Mouse (Mus musculus): ENCODE results near the gene Pkn2.
A peak's percentile ranks its signal among the peaks of the same experiment; 100 is the strongest.

Gene Pkn2

DNA sequence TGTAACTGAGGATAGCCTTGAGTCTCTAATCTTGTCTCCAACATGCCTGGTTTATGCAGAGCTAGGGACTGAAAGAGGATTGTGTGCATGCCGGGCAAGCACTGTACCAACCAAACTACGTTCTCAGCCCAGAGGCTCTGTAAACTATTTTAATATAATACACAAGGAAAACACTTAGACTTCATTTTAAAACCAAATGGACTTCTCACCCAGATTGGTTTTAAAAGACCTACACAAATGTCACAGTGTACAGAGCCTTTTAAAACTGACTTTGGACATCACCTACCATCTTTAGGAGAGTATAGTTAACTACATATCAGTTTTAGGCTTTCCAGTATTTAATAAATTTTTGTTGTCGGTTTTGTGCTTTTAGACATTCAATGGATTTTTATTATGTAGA is 48.9 kb downstream of the Pkn2 start:
- no peak for DNase-seq

- no peak for DNase-seq
These were observed 55.2 kb downstream of the Pkn2 start for GRCm38 (mm10) chr3:142826449-142827146.

DNA sequence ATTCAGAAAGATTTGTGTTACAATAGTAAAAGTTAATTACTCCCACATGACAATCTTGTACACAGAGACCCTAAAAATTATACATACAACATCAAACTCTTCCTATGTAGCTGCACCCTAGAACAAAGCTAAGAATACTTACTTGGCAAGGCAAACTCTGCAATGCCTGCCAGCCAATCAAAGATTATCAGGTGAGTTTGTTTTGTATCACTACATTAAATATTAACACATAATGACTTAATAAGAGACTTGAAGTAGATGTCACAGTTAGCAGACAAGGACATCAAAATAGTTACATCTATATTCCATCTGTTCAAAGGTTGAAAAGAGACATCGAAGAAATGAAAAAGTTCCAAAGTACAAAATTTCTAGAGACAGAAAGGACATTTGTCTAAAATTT is 58.2 kb downstream of the Pkn2 start:
- no peak for DNase-seq

DNA sequence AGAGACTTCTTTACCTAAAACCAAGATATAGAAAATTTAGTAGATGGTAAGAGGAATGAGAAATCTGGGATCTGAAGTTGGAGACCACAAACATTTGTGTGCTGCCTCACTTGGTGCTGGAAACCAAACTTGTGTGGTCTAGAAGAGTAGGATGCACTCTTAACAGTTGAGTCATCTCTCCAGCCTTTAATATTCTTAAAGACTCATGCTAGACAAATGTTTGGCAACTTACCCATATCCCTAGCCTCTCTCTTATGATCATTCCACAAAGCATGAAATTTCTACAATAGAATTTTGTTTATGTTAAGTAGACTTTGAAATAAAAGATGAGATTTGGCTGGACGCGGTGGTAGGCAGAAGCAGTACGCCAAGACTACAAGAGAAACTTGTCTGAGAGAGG is 64.3 kb downstream of the Pkn2 start:
- DNase-seq = no peak

- no peak for DNase-seq
These were observed 70.2 kb downstream of the Pkn2 start for GRCm38 (mm10) chr3:142811582-142811981.

DNA sequence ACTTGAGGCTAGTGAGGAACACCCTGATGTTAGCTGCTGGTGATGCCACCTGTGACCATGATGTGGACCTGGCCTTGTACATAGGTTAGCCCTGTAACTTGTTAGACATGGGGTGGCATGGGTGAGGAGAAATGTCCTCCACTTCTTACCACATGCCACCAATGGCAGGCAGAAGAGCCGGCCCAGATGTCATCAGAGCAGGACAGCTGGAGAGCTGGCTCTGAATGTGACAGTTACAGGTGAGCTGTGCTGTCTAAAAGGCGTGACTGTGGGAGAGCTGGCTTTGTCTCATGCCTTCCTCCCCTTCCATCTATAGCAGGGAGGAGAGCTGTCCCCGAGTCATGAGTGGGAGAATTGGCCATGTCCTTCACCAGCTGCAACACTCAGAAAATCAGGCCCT is 86.2 kb downstream of the Pkn2 start:
- DNase-seq = no peak

DNA sequence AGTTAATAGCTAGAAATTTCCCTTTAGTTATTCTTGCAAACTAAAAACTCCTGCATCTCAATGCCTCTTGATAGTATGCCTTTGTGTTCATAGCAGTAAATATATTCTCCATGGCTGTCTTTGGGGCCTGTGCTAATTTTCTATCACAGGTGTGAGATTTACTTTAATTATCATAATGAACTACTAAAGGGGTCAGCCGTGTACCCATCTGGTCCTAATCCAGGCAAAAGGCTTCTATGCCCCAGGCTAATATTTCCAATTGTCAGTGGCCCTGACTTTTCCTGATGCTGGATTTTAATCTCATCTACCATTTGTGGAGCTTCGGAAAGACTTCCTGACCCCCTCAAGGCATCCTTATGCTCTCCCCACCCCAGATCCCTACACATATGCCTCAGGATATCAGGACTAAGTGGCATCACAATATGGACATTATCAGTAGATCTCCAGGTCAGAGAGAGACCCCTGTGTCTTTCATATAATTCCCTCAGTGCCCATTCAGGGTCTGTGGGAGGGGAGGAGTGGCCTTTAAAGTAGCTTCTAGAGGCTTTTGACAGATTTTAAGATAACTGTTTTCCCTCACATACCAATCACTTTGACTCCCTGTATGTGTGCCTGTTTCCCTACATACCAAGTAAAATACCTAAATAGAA is 95.3 kb downstream of the Pkn2 start:
- DNase-seq = no peak

DNA sequence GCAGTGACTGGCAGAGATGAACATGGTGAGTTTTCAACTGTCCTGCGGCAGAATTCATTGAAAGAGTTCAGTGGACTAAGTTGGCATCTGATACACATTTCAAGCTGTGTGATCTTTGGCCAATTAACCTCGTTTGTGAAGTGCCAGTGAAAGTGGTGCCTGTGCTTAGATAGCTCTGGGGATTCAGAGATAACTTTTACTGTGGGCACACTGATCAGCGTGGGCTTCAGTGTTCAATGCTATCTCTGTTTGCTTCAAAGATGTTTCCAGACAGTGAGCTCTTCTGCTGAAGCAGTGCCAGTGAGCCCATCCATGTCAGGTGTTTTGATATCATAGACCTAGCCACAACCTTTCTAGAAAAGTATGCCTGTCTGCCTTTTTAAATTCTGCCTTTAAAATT is 104.6 kb downstream of the Pkn2 start:
- no peak for DNase-seq

DNA sequence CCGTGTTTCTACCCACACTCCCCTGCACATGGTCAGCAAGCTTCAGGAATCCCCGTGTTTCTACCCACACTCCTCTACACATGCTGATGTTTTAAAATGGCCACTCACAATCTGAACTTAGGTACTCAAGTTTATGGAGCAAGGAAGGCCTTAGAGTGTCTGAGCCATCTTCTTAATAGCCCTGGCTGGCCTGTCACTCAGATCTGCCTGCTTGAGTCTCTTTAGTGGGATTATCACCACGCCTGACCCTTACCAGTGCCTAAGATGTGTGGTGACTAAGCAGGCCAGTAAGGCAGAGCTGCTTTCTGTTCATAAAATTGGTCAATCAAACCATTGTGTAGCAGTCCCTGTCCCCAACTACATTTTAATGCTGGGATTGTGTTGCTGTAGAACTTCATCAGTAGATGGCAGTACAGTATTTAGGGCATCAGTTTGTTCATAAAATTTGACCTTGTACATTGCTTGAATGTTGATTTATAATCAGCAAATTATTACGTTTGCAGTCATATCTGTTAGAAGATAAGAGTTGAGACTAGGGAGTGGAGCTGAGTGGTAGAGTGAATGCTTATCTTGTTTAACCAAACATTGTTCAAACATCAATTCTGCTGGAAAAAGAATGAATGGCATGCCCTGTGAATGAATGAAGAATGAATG is 108.1 kb downstream of the Pkn2 start:
- DNase-seq = no peak

DNA sequence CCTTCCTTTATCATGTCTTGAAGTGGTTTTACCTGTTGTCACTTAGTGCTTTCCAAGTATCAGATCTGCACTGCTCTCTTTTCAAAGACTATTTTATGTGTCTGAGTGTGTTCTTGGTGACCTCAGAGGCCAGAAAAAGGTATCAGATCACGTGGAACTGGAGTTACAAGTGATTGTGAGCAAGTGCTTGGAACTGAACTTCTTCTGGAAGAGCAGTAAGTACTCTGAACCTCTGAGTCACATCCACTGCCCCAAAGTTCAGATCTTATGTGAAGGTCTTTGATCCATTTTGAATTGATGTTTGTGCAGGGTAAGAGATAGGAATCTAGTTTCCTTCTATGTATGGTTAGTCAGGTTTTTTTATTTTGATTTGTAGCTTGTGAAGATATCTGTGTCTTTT is 111.3 kb downstream of the Pkn2 start:
- DNase-seq = no peak

DNA sequence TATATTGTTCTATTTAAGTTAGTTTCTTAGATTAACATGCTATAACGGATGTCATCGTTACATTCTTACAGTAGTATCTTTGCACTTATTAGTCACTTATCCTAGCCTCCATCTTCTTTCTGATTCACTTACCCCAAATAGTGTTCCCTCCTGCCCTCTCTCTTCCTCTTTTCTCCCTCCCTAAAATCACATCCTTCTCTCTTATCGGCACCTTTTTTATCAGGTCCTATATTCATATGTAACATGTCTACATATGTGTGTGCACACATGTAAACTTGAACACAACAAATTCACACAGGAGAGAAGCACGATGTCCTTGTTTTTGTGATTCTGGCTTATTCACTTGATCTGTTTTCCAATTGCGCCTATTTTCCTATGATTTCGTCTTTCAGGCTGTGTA is 113.3 kb downstream of the Pkn2 start:
- no peak for DNase-seq

GRCm38 (mm10) chr3:142765778-142766165 is 116.0 kb downstream of the Pkn2 start:
- DNase-seq = no peak

GRCm38 (mm10) chr3:142764995-142765777 is 116.6 kb downstream of the Pkn2 start, which contains the start of gene Gtf2b:
Gene Gtf2b, plus strand, starts transcription at chr3:142765045.
- peak; percentile 90 to 91 for DNase-seq

GRCm38 (mm10) chr3:142760356-142760755 is 121.4 kb downstream of the Pkn2 start:
- DNase-seq = no peak

GRCm38 (mm10) chr3:142758593-142758992 is 123.2 kb downstream of the Pkn2 start:
- no peak for DNase-seq

DNA sequence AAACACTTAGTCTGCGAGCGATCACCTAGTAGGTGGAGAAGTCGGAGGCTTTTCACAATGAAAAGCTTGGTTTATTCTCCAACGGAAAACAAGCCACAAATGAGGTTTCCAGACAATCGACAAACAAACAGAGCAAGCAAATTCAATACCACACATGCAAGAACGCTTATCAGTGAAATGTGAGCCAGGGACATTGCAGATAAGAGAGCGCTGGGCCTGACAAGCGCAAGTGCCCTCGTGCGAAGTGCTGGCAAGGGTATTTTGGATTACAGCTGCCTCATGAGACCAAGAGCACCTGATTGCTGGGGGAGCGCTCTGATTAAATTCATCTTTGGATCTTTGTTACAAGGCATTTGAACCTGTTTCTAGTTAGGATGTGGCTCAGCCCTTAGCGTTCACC is 124.0 kb downstream of the Pkn2 start:
- no peak for DNase-seq

GRCm38 (mm10) chr3:142755132-142755867 is 126.5 kb downstream of the Pkn2 start:
- DNase-seq = no peak

- DNase-seq = no peak
These were observed 132.7 kb downstream of the Pkn2 start for GRCm38 (mm10) chr3:142749131-142749530.

DNA sequence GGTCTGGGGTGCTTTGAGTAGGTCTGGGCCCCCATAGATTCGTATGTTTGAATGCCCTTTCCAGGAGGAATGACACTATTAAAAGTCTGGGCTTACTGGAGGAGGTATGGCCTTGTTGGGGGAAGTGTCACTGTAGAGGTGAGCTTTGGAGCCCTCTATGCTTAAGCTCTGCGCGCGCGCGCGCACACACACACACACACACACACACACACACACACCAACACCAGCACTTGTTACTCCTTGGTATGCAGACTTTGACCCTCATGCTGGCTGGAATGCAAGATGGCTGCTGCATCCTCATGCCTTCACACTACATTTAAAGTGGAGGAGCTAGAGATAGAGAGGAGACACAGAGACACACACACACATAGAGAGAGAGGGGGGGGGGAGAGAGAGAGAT is 134.1 kb downstream of the Pkn2 start:
- no peak for DNase-seq

- no peak for DNase-seq
These were observed 136.7 kb downstream of the Pkn2 start for GRCm38 (mm10) chr3:142745076-142745475.

- DNase-seq = no peak
These were observed 137.6 kb downstream of the Pkn2 start for GRCm38 (mm10) chr3:142743973-142744898.
